Mouse (Mus musculus): ENCODE data around the gene Wdr81. TPM values are rescaled to one million over a fixed set of nuclear protein-coding genes. Genes with fewer than 3 reads are reported as not detected.

Gene Wdr81
- total and polyA plus RNA-seq, 2 experiments from 2014 or later, result 4.5 to 29.7 TPM

DNA sequence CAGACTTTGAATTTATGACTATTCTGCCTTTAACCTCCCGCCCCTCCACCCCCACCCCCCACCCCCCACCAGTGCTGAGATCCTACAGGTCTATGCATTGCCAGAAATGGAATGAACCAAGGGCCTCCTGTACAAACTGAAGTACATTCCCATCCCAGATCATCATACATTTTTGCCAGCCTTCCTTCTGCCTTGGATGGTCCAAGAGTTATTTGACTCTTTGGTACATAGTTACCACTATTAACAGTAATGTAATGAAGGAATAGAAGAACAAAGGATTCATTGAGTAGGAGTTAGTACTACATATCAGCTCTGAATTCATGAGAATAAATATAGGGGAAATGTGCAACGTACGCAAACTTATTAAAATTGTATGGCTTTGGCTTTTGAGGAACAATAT lies 31.7 kb upstream of the Wdr81 start:
- no peak for TF ChIP-seq CTCF (IDR thresholded peaks at IDR 0.05)
- DNase-seq (ENCODE audit: low spot score) (no peak), ATAC-seq (ENCODE audit: low FRiP score) (peak; percentile 41; the same call in 1 of the 2 replicates)
- 26% methylated on average over 3 of the region's 3 CpGs for WGBS
- Histone ChIP-seq H3K9ac (replicated peaks; ENCODE audit: low read length, poor library complexity, severe bottlenecking) (no peak overlapping the region), H3K4me1 (ENCODE audit: insufficient read depth, low read length) (peaks cover 8% of the 10 kb centered on the region; the same call in 1 of the 2 replicates), H3K4me2 (ENCODE audit: low read depth, low read length, poor library complexity, severe bottlenecking) (peak overlapping the region; percentile 36), H3K27ac (ENCODE audit: low read depth, low read length) (no peak overlapping the region; the same call in 1 of the 2 replicates), H3K9me3 (ENCODE audit: low read length) (no peaks in the 10 kb centered on the region), H3K36me3 (ENCODE audit: insufficient read depth, low read length) (peaks cover 19% of the 10 kb centered on the region), H3K4me3 (ENCODE audit: low read depth, low read length) (peak overlapping the region; percentile 99; the same call in 1 of the 2 replicates), H3K27me3 (ENCODE audit: insufficient read depth, low read length) (no peaks in the 10 kb centered on the region)

DNA sequence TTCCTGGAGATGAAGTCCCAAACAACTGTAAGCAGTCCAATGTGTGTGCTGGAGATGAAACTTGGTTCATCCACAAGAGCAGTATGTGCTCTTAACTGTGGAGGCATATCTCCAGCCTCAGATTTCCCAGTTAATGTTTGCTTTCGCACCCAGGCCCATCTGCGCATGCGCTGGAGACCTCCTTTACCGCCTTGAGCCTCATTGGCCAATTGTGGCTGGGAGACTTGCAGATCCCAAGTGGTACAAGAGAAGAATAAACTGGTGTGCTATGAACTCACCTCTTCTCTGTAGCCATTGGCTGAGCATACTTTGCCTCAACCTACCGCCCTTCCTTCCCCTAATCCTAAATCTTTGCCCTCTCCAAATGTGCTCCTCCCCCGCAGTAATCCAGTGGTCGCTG lies 18.9 kb upstream of the Wdr81 start:
- Histone ChIP-seq H3K9me3 (ENCODE audit: low read length) (no peaks in the 10 kb centered on the region), H3K4me2 (ENCODE audit: low read depth, low read length, poor library complexity, severe bottlenecking) (no peak overlapping the region), H3K27me3 (ENCODE audit: insufficient read depth, low read length) (no peaks in the 10 kb centered on the region), H3K27ac (ENCODE audit: low read depth, low read length) (no peak overlapping the region), H3K4me1 (ENCODE audit: insufficient read depth, low read length) (no peaks in the 10 kb centered on the region), H3K4me3 (ENCODE audit: low read depth, low read length) (no peak overlapping the region), H3K36me3 (ENCODE audit: insufficient read depth, low read length) (no peaks in the 10 kb centered on the region), H3K9ac (replicated peaks; ENCODE audit: low read length, poor library complexity, severe bottlenecking) (no peak overlapping the region)
- no peak for TF ChIP-seq CTCF (IDR thresholded peaks at IDR 0.05)
- ATAC-seq (ENCODE audit: low FRiP score) (no peak), DNase-seq (ENCODE audit: low spot score) (no peak)
- whole genome bisulfite sequencing, result 65% methylated on average over 7 of the region's 7 CpGs

DNA sequence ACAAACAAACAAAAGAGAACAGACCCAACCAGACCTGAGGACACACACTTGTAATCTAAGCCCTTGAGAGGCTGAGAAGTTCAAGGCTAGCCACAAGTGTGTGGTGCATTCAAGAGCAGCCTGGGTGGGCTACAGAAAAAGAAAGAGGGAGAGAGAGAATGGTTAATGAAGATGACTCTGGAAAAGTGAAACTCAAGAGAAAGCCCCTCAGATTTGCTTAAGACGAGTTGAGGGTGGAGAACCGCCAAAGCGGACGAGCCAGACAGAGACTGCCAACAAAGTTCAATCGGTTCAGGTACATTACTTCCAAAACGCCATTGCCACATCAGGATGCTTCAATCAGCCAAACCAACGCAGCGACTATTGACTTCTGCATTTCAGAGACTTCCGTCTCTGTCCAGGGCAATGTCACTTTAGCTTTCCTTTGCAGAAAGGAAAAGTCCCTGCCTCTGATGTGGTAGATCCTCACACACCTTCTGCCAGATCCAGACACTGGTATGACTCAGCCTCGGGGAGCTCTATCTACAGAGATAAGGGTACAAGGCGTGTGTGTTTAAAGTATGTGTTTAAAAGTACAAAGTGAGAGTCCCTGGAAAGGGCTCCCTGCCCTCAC lies 18.1 kb upstream of the Wdr81 start:
- Histone ChIP-seq H3K4me3 (ENCODE audit: low read depth, low read length) (no peak overlapping the region), H3K4me1 (ENCODE audit: insufficient read depth, low read length) (no peaks in the 10 kb centered on the region), H3K27me3 (ENCODE audit: insufficient read depth, low read length) (no peaks in the 10 kb centered on the region), H3K9me3 (ENCODE audit: low read length) (no peaks in the 10 kb centered on the region), H3K27ac (ENCODE audit: low read depth, low read length) (no peak overlapping the region), H3K4me2 (ENCODE audit: low read depth, low read length, poor library complexity, severe bottlenecking) (no peak overlapping the region), H3K36me3 (ENCODE audit: insufficient read depth, low read length) (no peaks in the 10 kb centered on the region), H3K9ac (replicated peaks; ENCODE audit: low read length, poor library complexity, severe bottlenecking) (no peak overlapping the region)
- no peak for TF ChIP-seq CTCF (IDR thresholded peaks at IDR 0.05)
- DNase-seq (ENCODE audit: low spot score) (no peak), ATAC-seq (ENCODE audit: low FRiP score) (no peak)
- WGBS, result 83% methylated on average over 11 of the region's 11 CpGs

DNA sequence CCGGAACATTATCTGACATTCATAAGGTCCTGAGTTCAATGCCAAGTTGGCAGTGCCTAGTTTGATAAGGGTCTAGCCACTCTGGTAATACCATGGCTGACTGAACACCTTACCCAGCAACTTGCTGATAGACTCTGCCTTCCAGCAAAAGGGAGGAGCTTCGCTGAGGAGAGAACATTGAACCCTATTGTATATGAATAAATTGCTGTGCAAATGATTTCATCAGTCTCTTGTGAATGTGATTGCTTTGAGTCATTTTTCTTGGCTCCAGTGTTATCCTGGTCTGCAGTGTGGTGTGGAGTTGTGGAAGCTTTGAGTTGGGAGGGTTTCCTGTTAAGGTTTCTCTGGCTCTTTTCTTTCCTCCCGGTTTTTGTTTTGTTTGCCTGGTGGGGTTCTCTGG lies 16.2 kb upstream of the Wdr81 start:
- Histone ChIP-seq H3K27me3 (ENCODE audit: insufficient read depth, low read length) (no peaks in the 10 kb centered on the region), H3K27ac (ENCODE audit: low read depth, low read length) (no peak overlapping the region), H3K4me3 (ENCODE audit: low read depth, low read length) (no peak overlapping the region), H3K9ac (replicated peaks; ENCODE audit: low read length, poor library complexity, severe bottlenecking) (no peak overlapping the region), H3K9me3 (ENCODE audit: low read length) (no peaks in the 10 kb centered on the region), H3K36me3 (ENCODE audit: insufficient read depth, low read length) (peaks cover 3% of the 10 kb centered on the region; the same call in 1 of the 2 replicates), H3K4me1 (ENCODE audit: insufficient read depth, low read length) (no peaks in the 10 kb centered on the region), H3K4me2 (ENCODE audit: low read depth, low read length, poor library complexity, severe bottlenecking) (no peak overlapping the region)
- DNase-seq (ENCODE audit: low spot score), result no peak
- ATAC-seq (ENCODE audit: low FRiP score), result no peak
- whole genome bisulfite sequencing, result 88% methylated on average over 3 of the region's 3 CpGs
- no peak for TF ChIP-seq CTCF (IDR thresholded peaks at IDR 0.05)

DNA sequence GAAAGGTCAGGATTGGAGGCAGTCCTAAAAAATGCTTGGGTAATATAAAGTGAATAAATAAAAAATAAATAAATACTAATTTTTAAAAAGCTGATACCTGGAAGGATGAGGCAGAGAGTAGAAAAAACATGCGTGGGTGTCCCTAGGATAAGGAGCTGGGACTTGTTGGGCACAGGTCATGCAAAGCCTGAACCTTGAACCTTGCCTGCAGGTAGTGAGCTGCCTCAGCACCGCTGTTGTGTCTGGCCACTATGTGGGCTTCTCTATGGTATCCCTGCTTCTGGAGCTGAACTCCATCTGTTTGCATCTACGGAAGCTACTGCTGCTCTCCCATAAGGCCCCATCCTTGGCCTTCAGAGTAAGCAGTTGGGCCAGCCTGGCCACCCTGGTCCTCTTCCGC lies 14.7 kb upstream of the Wdr81 start:
- TF ChIP-seq CTCF (IDR thresholded peaks at IDR 0.05), result no peak
- ATAC-seq (ENCODE audit: low FRiP score), result no peak
- DNase-seq (ENCODE audit: low spot score), result no peak
- Histone ChIP-seq H3K36me3 (ENCODE audit: insufficient read depth, low read length) (peaks cover 14% of the 10 kb centered on the region), H3K9ac (replicated peaks; ENCODE audit: low read length, poor library complexity, severe bottlenecking) (no peak overlapping the region), H3K27me3 (ENCODE audit: insufficient read depth, low read length) (no peaks in the 10 kb centered on the region), H3K27ac (ENCODE audit: low read depth, low read length) (no peak overlapping the region), H3K4me3 (ENCODE audit: low read depth, low read length) (no peak overlapping the region), H3K9me3 (ENCODE audit: low read length) (no peaks in the 10 kb centered on the region), H3K4me1 (ENCODE audit: insufficient read depth, low read length) (no peaks in the 10 kb centered on the region), H3K4me2 (ENCODE audit: low read depth, low read length, poor library complexity, severe bottlenecking) (no peak overlapping the region)
- 95% methylated on average over 4 of the region's 4 CpGs for WGBS

DNA sequence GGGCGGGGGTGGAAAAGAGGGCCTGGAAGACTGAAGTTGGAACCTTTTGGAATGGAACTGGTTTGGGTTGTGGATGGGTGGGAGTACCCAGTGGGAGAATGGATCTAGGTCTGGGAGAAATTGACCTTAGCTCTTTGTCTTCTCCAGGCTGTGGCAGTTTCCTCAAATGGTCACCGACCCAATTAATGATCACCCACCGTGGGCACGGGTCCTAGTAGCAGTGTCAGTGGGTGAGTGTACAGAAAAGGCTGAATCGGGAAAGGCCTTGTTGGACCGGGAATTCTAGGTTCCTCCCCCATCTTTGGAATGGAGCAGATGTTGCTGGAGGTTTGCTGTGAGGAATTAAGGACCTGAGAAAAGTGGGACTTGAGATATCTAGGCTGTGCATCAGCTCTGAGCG lies 13.9 kb upstream of the Wdr81 start:
- H3K4me2 ChIP-seq (ENCODE audit: low read depth, low read length, poor library complexity, severe bottlenecking), result peak overlapping the region; percentile 40
- peak overlapping the region; percentile 16; the same call in 1 of the 2 replicates for H3K4me3 ChIP-seq (ENCODE audit: low read depth, low read length)
- TF ChIP-seq CTCF (IDR thresholded peaks at IDR 0.05), result no peak
- WGBS, result 71% methylated on average over 7 of the region's 7 CpGs
- no peak overlapping the region; the same call in 1 of the 2 replicates for H3K9ac ChIP-seq (replicated peaks; ENCODE audit: low read length, poor library complexity, severe bottlenecking)
- peaks cover 16% of the 10 kb centered on the region for H3K36me3 ChIP-seq (ENCODE audit: insufficient read depth, low read length)
- H3K4me1 ChIP-seq (ENCODE audit: insufficient read depth, low read length), result no peaks in the 10 kb centered on the region
- no peak for DNase-seq (ENCODE audit: low spot score)
- no peak for ATAC-seq (ENCODE audit: low FRiP score)
- H3K27me3 ChIP-seq (ENCODE audit: insufficient read depth, low read length), result no peaks in the 10 kb centered on the region
- H3K9me3 ChIP-seq (ENCODE audit: low read length), result no peaks in the 10 kb centered on the region
- no peak overlapping the region for H3K27ac ChIP-seq (ENCODE audit: low read depth, low read length)
